Mouse (Mus musculus): ENCODE data around the gene Vps9d1. TPM values are rescaled to one million over a fixed set of nuclear protein-coding genes. Genes with fewer than 3 reads are reported as not detected.

The Vps9d1 gene
- polyA plus RNA-seq (2012), result 2.0 and 2.4 TPM in 2 replicates

DNA sequence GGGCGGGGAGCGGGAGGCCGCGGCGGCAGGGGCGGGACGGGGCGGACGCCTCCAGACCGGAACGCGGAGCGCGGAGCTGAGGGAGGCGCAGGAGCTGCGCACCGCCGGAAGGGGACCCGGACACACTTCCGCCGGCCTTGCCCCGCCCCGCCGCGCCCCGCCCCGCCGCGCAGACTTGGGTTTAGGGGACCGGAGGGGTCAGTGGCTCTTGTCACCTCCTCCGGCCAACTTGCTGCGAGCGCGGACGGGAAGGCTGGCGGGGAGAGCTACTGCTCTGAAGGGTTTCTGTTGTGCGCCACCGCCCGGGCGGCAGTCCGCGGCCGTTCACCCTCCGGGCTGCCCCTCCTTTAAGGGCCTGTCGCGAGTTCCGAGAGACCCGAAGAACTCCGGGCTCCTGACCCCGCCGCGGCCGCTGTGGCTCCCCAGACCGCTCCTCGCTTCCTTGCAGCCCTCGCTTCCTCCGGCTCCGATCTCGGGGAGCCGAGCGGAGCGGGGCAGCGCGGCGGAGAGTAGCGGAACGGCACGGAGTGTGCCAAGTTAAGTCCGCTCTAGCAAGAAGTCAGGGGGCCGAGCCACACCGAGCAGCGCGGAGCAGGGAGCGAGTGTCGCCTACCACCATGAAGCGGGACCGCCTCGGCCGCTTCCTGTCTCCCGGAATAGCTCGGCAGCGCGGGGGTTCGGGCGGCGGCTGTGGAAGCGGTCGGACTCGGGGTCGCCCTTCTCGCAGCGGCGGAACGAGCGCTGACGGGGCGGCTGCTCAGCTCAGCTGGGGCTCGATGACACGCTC is at the start of gene Vps9d1, which contains the start of gene Zfp276:
Gene Vps9d1, minus strand, starts transcription at position 250 of the 787 bp plus-strand sequence.
Gene Zfp276, plus strand, starts transcription at position 97 of the 787 bp plus-strand sequence.
- Histone ChIP-seq H3K9me3 (ENCODE audit: control insufficient read depth, low read length) (no peaks in the 10 kb centered on the region), H3K36me3 (ENCODE audit: control insufficient read depth) (peaks cover 54% of the 10 kb centered on the region), H3K4me1 (ENCODE audit: control insufficient read depth) (peaks cover 40% of the 10 kb centered on the region), H3K4me3 (replicated peaks) (peak within 1 kb of the TSS; percentile 83), H3K27me3 (ENCODE audit: control insufficient read depth) (no peaks in the 10 kb centered on the region)
- TF ChIP-seq GATA1 (IDR thresholded peaks at IDR 0.05; ENCODE audit: low read length) (no peak), TAL1 (IDR thresholded peaks at IDR 0.05; ENCODE audit: low read length) (no peak)

DNA sequence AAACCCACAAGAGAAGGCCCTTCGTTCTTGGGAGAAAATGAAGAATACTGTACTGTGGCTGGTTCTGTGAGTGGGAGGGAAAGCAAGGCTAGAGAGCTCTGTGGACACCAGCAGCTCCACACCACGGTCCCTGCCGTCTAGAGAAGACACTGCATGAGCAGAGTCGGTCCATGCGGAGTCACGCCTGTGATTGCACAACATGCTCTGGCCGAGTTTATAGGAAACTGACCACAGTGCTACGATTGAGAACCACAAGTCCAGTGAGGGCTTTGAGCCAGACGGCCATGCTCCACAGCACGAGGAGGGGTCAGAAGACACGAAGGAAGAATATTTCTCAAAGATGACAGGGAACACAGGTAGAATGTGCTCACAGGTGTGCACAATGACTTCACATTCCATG is 44.2 kb upstream of the Vps9d1 start:
- Histone ChIP-seq H3K4me3 (replicated peaks) (no peak overlapping the region), H3K4me1 (ENCODE audit: control insufficient read depth) (no peaks in the 10 kb centered on the region), H3K36me3 (ENCODE audit: control insufficient read depth) (peaks cover 83% of the 10 kb centered on the region), H3K27me3 (ENCODE audit: control insufficient read depth) (no peaks in the 10 kb centered on the region), H3K9me3 (ENCODE audit: control insufficient read depth, low read length) (no peaks in the 10 kb centered on the region)
- TF ChIP-seq TAL1 (IDR thresholded peaks at IDR 0.05; ENCODE audit: low read length) (no peak), GATA1 (IDR thresholded peaks at IDR 0.05; ENCODE audit: low read length) (no peak)

DNA sequence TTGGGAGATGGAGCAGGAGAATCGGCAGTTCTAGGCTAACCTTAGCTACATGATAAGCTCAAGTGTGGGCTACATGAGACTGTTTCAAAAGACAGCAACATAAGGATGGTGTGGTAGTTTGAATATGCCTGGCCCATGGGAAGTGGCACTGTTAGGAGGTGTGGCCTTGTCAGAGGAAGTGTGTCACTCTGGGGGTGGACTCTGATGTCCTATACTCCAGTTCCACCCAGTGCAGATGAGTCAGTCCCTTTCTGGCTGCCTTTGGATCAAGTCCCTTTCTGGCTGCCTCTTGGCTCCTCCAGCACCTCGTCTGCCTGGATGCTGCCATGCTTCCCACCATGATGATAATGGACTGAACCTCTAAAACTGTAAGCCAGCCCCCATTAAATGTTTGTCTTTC is 38.6 kb upstream of the Vps9d1 start:
- Histone ChIP-seq H3K27me3 (ENCODE audit: control insufficient read depth) (no peaks in the 10 kb centered on the region), H3K4me1 (ENCODE audit: control insufficient read depth) (no peaks in the 10 kb centered on the region), H3K9me3 (ENCODE audit: control insufficient read depth, low read length) (no peaks in the 10 kb centered on the region), H3K36me3 (ENCODE audit: control insufficient read depth) (peaks cover 90% of the 10 kb centered on the region), H3K4me3 (replicated peaks) (no peak overlapping the region)
- TF ChIP-seq TAL1 (IDR thresholded peaks at IDR 0.05; ENCODE audit: low read length) (no peak), GATA1 (IDR thresholded peaks at IDR 0.05; ENCODE audit: low read length) (no peak)

DNA sequence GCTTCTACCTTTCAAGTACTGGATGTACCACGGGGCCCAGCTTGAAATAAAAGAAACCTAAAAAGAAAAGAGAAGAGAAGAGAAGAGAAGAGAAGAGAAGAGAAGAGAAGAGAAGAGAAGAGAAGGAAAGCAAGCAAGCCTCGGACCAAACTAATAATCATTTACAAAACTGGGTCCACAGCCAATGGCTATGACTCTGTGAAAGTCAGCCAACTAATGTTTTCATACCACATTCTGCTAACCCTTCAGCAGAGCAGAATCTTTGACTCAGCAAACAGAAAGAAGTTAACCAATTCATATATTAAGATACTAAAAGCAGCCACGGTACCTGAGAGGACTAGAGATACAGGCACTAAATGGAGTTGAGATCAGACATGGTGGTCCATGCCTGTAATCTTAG is 38.1 kb upstream of the Vps9d1 start:
- peaks cover 91% of the 10 kb centered on the region for H3K36me3 ChIP-seq (ENCODE audit: control insufficient read depth)
- no peak overlapping the region for H3K4me3 ChIP-seq (replicated peaks)
- H3K4me1 ChIP-seq (ENCODE audit: control insufficient read depth), result no peaks in the 10 kb centered on the region
- H3K27me3 ChIP-seq (ENCODE audit: control insufficient read depth), result no peaks in the 10 kb centered on the region
- no peak for TF ChIP-seq TAL1 (IDR thresholded peaks at IDR 0.05; ENCODE audit: low read length)
- no peak for TF ChIP-seq GATA1 (IDR thresholded peaks at IDR 0.05; ENCODE audit: low read length)
- no peaks in the 10 kb centered on the region for H3K9me3 ChIP-seq (ENCODE audit: control insufficient read depth, low read length)

DNA sequence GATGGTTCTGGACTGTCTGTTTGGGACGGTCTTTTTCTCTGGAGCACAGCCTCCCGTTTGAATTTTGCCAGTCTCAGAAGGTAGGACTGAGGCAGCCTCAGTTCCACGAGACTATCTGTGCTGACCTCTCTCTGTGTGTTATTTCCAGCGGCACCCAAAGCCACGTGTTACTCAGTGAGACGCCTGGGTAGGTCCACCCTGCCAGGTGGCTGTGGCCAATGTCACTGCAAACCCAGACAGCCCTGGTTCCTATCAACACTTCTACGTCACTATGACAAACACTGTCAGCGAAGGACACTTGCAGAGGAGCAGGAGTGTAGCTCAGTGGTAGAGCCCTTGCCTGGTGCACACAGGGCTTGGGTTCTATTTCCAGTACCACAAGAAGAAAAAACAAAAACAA is 37.6 kb upstream of the Vps9d1 start:
- Histone ChIP-seq H3K4me3 (replicated peaks) (no peak overlapping the region), H3K36me3 (ENCODE audit: control insufficient read depth) (peaks cover 91% of the 10 kb centered on the region)
- TF ChIP-seq GATA1 (IDR thresholded peaks at IDR 0.05; ENCODE audit: low read length), result no peak
- no peak for TF ChIP-seq TAL1 (IDR thresholded peaks at IDR 0.05; ENCODE audit: low read length)

DNA sequence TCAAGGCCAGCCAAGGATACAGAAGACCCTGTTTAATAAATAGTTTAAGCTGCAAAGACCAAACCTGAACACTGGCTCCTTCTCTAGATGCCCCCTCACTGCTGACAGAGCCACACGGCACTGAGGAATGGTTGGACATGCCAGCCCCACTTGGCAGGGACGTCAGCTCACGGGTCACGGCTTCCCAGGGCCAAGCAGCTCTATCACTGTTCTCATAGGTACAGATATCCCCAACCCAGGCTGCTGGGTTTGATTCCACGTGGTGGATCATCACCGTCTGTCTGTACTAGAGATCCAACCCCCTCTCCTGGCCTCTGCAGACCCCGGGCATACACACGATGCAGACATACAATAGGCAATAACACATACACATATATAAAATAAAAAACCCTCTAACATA is 36.5 kb upstream of the Vps9d1 start:
- Histone ChIP-seq H3K4me3 (replicated peaks) (no peak overlapping the region), H3K27me3 (ENCODE audit: control insufficient read depth) (no peaks in the 10 kb centered on the region), H3K9me3 (ENCODE audit: control insufficient read depth, low read length) (no peaks in the 10 kb centered on the region), H3K4me1 (ENCODE audit: control insufficient read depth) (no peaks in the 10 kb centered on the region), H3K36me3 (ENCODE audit: control insufficient read depth) (peaks cover 86% of the 10 kb centered on the region)
- no peak for TF ChIP-seq GATA1 (IDR thresholded peaks at IDR 0.05; ENCODE audit: low read length)
- TF ChIP-seq TAL1 (IDR thresholded peaks at IDR 0.05; ENCODE audit: low read length), result no peak

More for the DNA sequence above, 37.6 kb upstream of the Vps9d1 start:
- H3K9me3 ChIP-seq (ENCODE audit: control insufficient read depth, low read length), result no peaks in the 10 kb centered on the region
- H3K27me3 ChIP-seq (ENCODE audit: control insufficient read depth), result no peaks in the 10 kb centered on the region
- H3K4me1 ChIP-seq (ENCODE audit: control insufficient read depth), result no peaks in the 10 kb centered on the region

DNA sequence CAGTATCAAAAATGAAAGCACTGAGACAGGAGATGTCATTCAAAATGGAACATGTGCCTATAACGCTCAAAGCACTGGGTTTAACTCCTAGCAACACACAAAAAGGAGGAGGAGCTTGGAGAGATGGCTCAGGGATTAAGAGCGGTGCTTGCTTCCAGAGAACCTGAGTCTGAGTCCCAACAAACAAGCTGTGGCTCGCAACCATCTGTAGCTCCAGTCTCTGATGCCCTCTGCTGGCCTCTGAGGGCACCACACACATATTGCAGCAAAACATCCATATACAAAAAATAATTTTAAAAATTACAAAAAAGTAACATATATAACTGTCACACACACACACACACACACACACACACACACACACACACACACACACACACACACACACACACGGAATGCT is 36.0 kb upstream of the Vps9d1 start:
- Histone ChIP-seq H3K4me1 (ENCODE audit: control insufficient read depth) (no peaks in the 10 kb centered on the region), H3K36me3 (ENCODE audit: control insufficient read depth) (peaks cover 81% of the 10 kb centered on the region), H3K4me3 (replicated peaks) (no peak overlapping the region), H3K27me3 (ENCODE audit: control insufficient read depth) (no peaks in the 10 kb centered on the region), H3K9me3 (ENCODE audit: control insufficient read depth, low read length) (no peaks in the 10 kb centered on the region)
- no peak for TF ChIP-seq GATA1 (IDR thresholded peaks at IDR 0.05; ENCODE audit: low read length)
- TF ChIP-seq TAL1 (IDR thresholded peaks at IDR 0.05; ENCODE audit: low read length), result no peak

DNA sequence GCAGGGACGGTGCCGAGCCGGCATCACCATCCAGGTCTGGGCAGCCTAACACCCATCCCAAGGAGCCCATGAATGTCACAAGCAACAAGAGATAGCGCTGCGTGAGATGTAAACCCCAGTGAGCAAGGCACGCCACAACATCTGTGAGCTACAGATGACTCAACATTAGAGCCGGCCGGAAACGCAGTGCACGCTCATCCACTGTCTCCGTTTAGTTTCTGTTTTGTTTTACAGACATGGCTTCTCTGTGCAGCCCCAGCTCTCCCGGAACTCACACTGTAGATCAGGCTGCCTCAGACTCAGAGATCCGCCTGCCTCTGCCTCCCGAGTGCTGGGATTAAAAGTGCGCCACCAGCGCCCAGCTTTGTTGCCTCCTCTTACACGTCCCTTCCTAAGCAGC is 33.2 kb upstream of the Vps9d1 start:
- H3K4me3 ChIP-seq (replicated peaks), result no peak overlapping the region
- H3K9me3 ChIP-seq (ENCODE audit: control insufficient read depth, low read length), result no peaks in the 10 kb centered on the region
- peaks cover 74% of the 10 kb centered on the region for H3K36me3 ChIP-seq (ENCODE audit: control insufficient read depth)

DNA sequence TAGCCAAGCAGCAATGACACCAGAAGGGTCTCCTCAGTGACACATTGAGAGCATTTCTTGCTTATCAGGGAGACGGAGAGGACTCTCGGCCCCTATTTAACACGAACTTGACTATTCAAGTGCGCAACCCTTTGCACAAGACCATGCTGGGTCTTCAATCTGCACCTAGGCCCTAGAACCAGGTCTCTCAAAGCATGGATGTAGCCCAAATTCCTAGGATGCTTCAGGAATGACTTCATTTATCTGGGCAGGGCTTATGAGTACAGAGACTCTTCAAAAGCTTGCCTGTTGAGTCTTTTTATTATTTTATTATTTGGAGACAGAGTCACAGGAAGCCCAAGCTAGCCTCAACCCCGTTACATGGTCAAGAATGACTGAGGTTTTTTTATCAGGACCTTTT is 30.3 kb upstream of the Vps9d1 start:
- no peaks in the 10 kb centered on the region for H3K27me3 ChIP-seq (ENCODE audit: control insufficient read depth)

More for the DNA sequence above, 33.2 kb upstream of the Vps9d1 start:
- no peak for TF ChIP-seq GATA1 (IDR thresholded peaks at IDR 0.05; ENCODE audit: low read length)
- no peak for TF ChIP-seq TAL1 (IDR thresholded peaks at IDR 0.05; ENCODE audit: low read length)
- Histone ChIP-seq H3K27me3 (ENCODE audit: control insufficient read depth) (no peaks in the 10 kb centered on the region), H3K4me1 (ENCODE audit: control insufficient read depth) (peaks cover 4% of the 10 kb centered on the region)

More for the DNA sequence above, 30.3 kb upstream of the Vps9d1 start:
- Histone ChIP-seq H3K4me3 (replicated peaks) (no peak overlapping the region), H3K36me3 (ENCODE audit: control insufficient read depth) (peaks cover 79% of the 10 kb centered on the region), H3K4me1 (ENCODE audit: control insufficient read depth) (peaks cover 4% of the 10 kb centered on the region), H3K9me3 (ENCODE audit: control insufficient read depth, low read length) (no peaks in the 10 kb centered on the region)
- TF ChIP-seq GATA1 (IDR thresholded peaks at IDR 0.05; ENCODE audit: low read length) (no peak), TAL1 (IDR thresholded peaks at IDR 0.05; ENCODE audit: low read length) (no peak)
